12 mouse cellular contexts compared by ENCODE assay signal in genomic region chr4:129580347-129580746, GRCm38 (mm10). TPM values are rescaled to one million over a fixed set of nuclear protein-coding genes. Genes with fewer than 3 reads are reported as not detected.
DNase-seq lines count a peak whose midpoint lies in the region; ATAC-seq and TF ChIP-seq lines count a peak whose summit lies in the region.
"Had no signal": no experiment of that assay in that cellular context is flagged by ENCODE, and none has a peak within 500 bp of the region (broad histone marks: within the 10 kb centered on the region; RNA-seq: fewer than 3 reads in every experiment).

No protein-coding gene starts in this region.

- H3K27me3 ChIP-seq in hindbrain, postnatal 0 days (ENCODE audit: insufficient read depth, low read length), result no peaks in the 10 kb centered on the region
- no peaks in the 10 kb centered on the region for H3K27me3 ChIP-seq in hindbrain, embryonic 14.5 days (ENCODE audit: control insufficient read depth, insufficient read depth, low read length)
- H3K27me3 ChIP-seq in MEL (ENCODE audit: control insufficient read depth in 1 of 2, insufficient read depth in 2 of 2, low read length in 2 of 2), result no peaks in the 10 kb centered on the region
- H3K27me3 ChIP-seq in midbrain, embryonic 14.5 days (ENCODE audit: control insufficient read depth, insufficient read depth, low read length), result no peaks in the 10 kb centered on the region
- no peaks in the 10 kb centered on the region for H3K27me3 ChIP-seq in forebrain, embryonic 11.5 days (ENCODE audit: control insufficient read depth, insufficient read depth, low read length)
- H3K27me3 ChIP-seq: lung, embryonic 15.5 days; Patski had no signal

- ATAC-seq in hindbrain, postnatal 0 days, result no peak
- no peak for ATAC-seq in hindbrain, embryonic 14.5 days (ENCODE audit: low FRiP score)
- no peak for ATAC-seq in midbrain, embryonic 14.5 days (ENCODE audit: low FRiP score, low TSS enrichment)
- ATAC-seq in forebrain, embryonic 11.5 days (replicated peaks; ENCODE audit: low FRiP score), result no peak
- ATAC-seq: Patski had no signal

- no peak for TF ChIP-seq RAD21 in MEL (IDR thresholded peaks at IDR 0.05; ENCODE audit: low read depth, low read length)

- no peak for TF ChIP-seq EP300 in MEL (IDR thresholded peaks at IDR 0.05; ENCODE audit: low read depth in 1 of 2, low read length in 2 of 2)

- 66% methylated on average over 7 of the region's 7 CpGs for WGBS in hindbrain, postnatal 0 days
- WGBS in hindbrain, embryonic 14.5 days, result 76% methylated on average over 7 of the region's 7 CpGs
- 75% methylated on average over 7 of the region's 7 CpGs for WGBS in midbrain, embryonic 14.5 days
- WGBS in forebrain, embryonic 11.5 days, result 75% methylated on average over 7 of the region's 7 CpGs

- no peak overlapping the region; the same call in 1 of the 2 replicates for H3K27ac ChIP-seq in hindbrain, postnatal 0 days
- no peak overlapping the region for H3K27ac ChIP-seq in hindbrain, embryonic 14.5 days
- H3K27ac ChIP-seq in MEL (ENCODE audit: control insufficient read depth, low read depth, low read length), result peak overlapping the region; percentile 54
- no peak overlapping the region for H3K27ac ChIP-seq in midbrain, embryonic 14.5 days (replicated peaks; ENCODE audit: low read depth, low read length)
- no peak overlapping the region for H3K27ac ChIP-seq in forebrain, embryonic 11.5 days (ENCODE audit: low read depth, low read length)
- H3K27ac ChIP-seq: lung, embryonic 15.5 days had no signal

- no peaks in the 10 kb centered on the region for H3K9me3 ChIP-seq in hindbrain, postnatal 0 days (ENCODE audit: low read length)
- H3K9me3 ChIP-seq in hindbrain, embryonic 14.5 days (ENCODE audit: control insufficient read depth, low read length), result no peaks in the 10 kb centered on the region
- H3K9me3 ChIP-seq in MEL (replicated peaks; ENCODE audit: insufficient read depth, low read length), result no peaks in the 10 kb centered on the region
- H3K9me3 ChIP-seq in midbrain, embryonic 14.5 days (ENCODE audit: control insufficient read depth, low read length), result no peaks in the 10 kb centered on the region
- H3K9me3 ChIP-seq in forebrain, embryonic 11.5 days (ENCODE audit: control insufficient read depth, low read length), result no peaks in the 10 kb centered on the region
- H3K9me3 ChIP-seq: lung, embryonic 15.5 days had no signal

- no peak overlapping the region for H3K9ac ChIP-seq in hindbrain, postnatal 0 days (replicated peaks; ENCODE audit: low read length)
- H3K9ac ChIP-seq in hindbrain, embryonic 14.5 days, result no peak overlapping the region
- H3K9ac ChIP-seq in MEL (ENCODE audit: control insufficient read depth, low read depth, low read length, poor library complexity, severe bottlenecking), result peak overlapping the region; percentile 63
- H3K9ac ChIP-seq in midbrain, embryonic 14.5 days (replicated peaks; ENCODE audit: low read length), result no peak overlapping the region
- H3K9ac ChIP-seq in forebrain, embryonic 11.5 days (ENCODE audit: low read length), result no peak overlapping the region
- H3K9ac ChIP-seq: lung, embryonic 15.5 days had no signal

- no peaks in the 10 kb centered on the region; the same call in 1 of the 2 replicates for H3K79me2 ChIP-seq in MEL (ENCODE audit: control insufficient read depth, insufficient read depth, low read length, poor library complexity)

- no peak overlapping the region for H3K4me2 ChIP-seq in hindbrain, postnatal 0 days (ENCODE audit: low read depth, low read length)
- no peak overlapping the region for H3K4me2 ChIP-seq in hindbrain, embryonic 14.5 days (replicated peaks)
- H3K4me2 ChIP-seq in midbrain, embryonic 14.5 days (ENCODE audit: low read length), result no peak overlapping the region
- H3K4me2 ChIP-seq in forebrain, embryonic 11.5 days (ENCODE audit: low read depth, low read length, severe bottlenecking), result no peak overlapping the region
- H3K4me2 ChIP-seq: lung, embryonic 15.5 days had no signal

- no peak for TF ChIP-seq CTCF in hindbrain, postnatal 0 days (IDR thresholded peaks at IDR 0.05; ENCODE audit: low read depth)
- TF ChIP-seq CTCF in MEL (IDR thresholded peaks at IDR 0.05 in 2 of 3, conservative IDR thresholded peaks at IDR 0.05 in 1 of 3; ENCODE audit: control insufficient read depth in 1 of 3, insufficient read depth in 1 of 3, low read depth in 2 of 3, low read length in 3 of 3, poor library complexity in 1 of 3, severe bottlenecking in 1 of 3), result no peak

- H3K4me1 ChIP-seq in hindbrain, postnatal 0 days (ENCODE audit: insufficient read depth, low read length), result no peaks in the 10 kb centered on the region; the same call in 1 of the 2 replicates
- H3K4me1 ChIP-seq in hindbrain, embryonic 14.5 days (replicated peaks; ENCODE audit: control insufficient read depth, insufficient read depth, low read length), result no peaks in the 10 kb centered on the region
- peaks cover 0 to 20% of the 10 kb centered on the region in 2 experiments; a peak in 1 of 4 replicates for H3K4me1 ChIP-seq in MEL (ENCODE audit: control insufficient read depth in 1 of 2, insufficient read depth in 2 of 2, low read length in 2 of 2)
- peaks cover 15% of the 10 kb centered on the region; the same call in 1 of the 2 replicates for H3K4me1 ChIP-seq in midbrain, embryonic 14.5 days (ENCODE audit: control insufficient read depth, insufficient read depth, low read length)
- H3K4me1 ChIP-seq in forebrain, embryonic 11.5 days (replicated peaks; ENCODE audit: control insufficient read depth, insufficient read depth, low read length), result no peaks in the 10 kb centered on the region; the same call in 1 of the 2 replicates

- peak in 1 of 2 experiments; percentile 63; a peak in 1 of 4 replicates for TF ChIP-seq POLR2A in MEL (IDR thresholded peaks at IDR 0.05; ENCODE audit: control insufficient read depth in 1 of 2, insufficient read depth in 1 of 2, low read depth in 1 of 2, low read length in 2 of 2, poor library complexity in 1 of 2)

- H3K36me3 ChIP-seq in hindbrain, postnatal 0 days (ENCODE audit: insufficient read depth, low read length), result no peaks in the 10 kb centered on the region
- H3K36me3 ChIP-seq in hindbrain, embryonic 14.5 days (replicated peaks; ENCODE audit: control insufficient read depth, insufficient read depth), result no peaks in the 10 kb centered on the region
- H3K36me3 ChIP-seq in MEL (ENCODE audit: control insufficient read depth in 1 of 2, insufficient read depth in 2 of 2, low read length in 2 of 2), result peaks cover 0 to 6% of the 10 kb centered on the region in 2 experiments; a peak in 2 of 4 replicates
- no peaks in the 10 kb centered on the region for H3K36me3 ChIP-seq in midbrain, embryonic 14.5 days (ENCODE audit: control insufficient read depth, insufficient read depth, low read length)
- no peaks in the 10 kb centered on the region for H3K36me3 ChIP-seq in forebrain, embryonic 11.5 days (ENCODE audit: control insufficient read depth, insufficient read depth, low read length)
- H3K36me3 ChIP-seq: lung, embryonic 15.5 days had no signal

- no peak overlapping the region for H3K4me3 ChIP-seq in hindbrain, postnatal 0 days (ENCODE audit: low read length)
- H3K4me3 ChIP-seq in hindbrain, embryonic 14.5 days (replicated peaks; ENCODE audit: low read length), result no peak overlapping the region
- H3K4me3 ChIP-seq in MEL (ENCODE audit: control insufficient read depth in 1 of 2, insufficient read depth in 1 of 2, low read depth in 2 of 2, low read length in 2 of 2), result peak overlapping the region; percentile 8 to 23; a peak in 2 of 4 replicates
- H3K4me3 ChIP-seq in midbrain, embryonic 14.5 days (replicated peaks; ENCODE audit: low read depth, low read length), result no peak overlapping the region
- no peak overlapping the region for H3K4me3 ChIP-seq in forebrain, embryonic 11.5 days (ENCODE audit: low read depth, low read length)
- H3K4me3 ChIP-seq: erythroblast, embryonic 14.5 days; lung, embryonic 15.5 days had no signal

- peak; percentile 29 for DNase-seq in hindbrain, postnatal 0 days (ENCODE audit: low spot score)
- DNase-seq in hindbrain, embryonic 14.5 days (ENCODE audit: low spot score), result no peak
- peak; percentile 70 to 74 for DNase-seq in B cell, adult 2 months
- peak; percentile 88 for DNase-seq in MEL (ENCODE audit: low read depth, low spot score)
- DNase-seq in cerebellum, postnatal 36 days, result peak; percentile 38 to 41
- DNase-seq in midbrain, embryonic 14.5 days, result no peak
- no peak for DNase-seq in ovary, adult 18-20 months (ENCODE audit: low spot score)
- no peak for DNase-seq in forebrain, embryonic 11.5 days (ENCODE audit: low spot score)
- DNase-seq: kidney, adult 11 months had no signal

RNA-seq across cellular contexts. Expression of gene Fam167b, which starts 2.0 kb away (rescaled TPM):
- not detected in 2 replicates for total RNA-seq in hindbrain, postnatal 0 days (2014; rRNA removed)
- polyA plus RNA-seq in hindbrain, postnatal 0 days (2015; fragmentation: Nextera tagmentation; extraction: Ambion mirVana), result 0.33 and 0.48 TPM in 2 replicates
- polyA plus RNA-seq in hindbrain, embryonic 14.5 days (2014; fragmentation: Nextera tagmentation; extraction: Ambion mirVana), result 0.39 and 1.0 TPM in 2 replicates
- total RNA-seq in MEL (2012; rRNA removed), result not detected in 2 replicates
- polyA plus RNA-seq in MEL (2012; ENCODE audit: insufficient read depth in 1 of 2, insufficient read length in 2 of 2, low read depth in 1 of 2, low replicate concordance in 2 of 2, missing spikeins in 1 of 2), result not detected
- polyA plus RNA-seq in midbrain, embryonic 14.5 days (2014; fragmentation: Nextera tagmentation; extraction: Ambion mirVana), result 0.24 TPM in 1 of 2 replicates, not detected in the other
- polyA plus RNA-seq in forebrain, embryonic 11.5 days (2014; fragmentation: Nextera tagmentation; extraction: Ambion mirVana), result 0.71 and 1.1 TPM in 2 replicates
- polyA plus RNA-seq: erythroblast, embryonic 14.5 days; Patski had no signal

RNA-seq across cellular contexts. Expression of gene Lck, which starts 6.9 kb away (rescaled TPM):
- 10.1 and 12.5 TPM in 2 replicates for total RNA-seq in hindbrain, postnatal 0 days (2014; rRNA removed)
- 12.2 and 13.0 TPM in 2 replicates for polyA plus RNA-seq in hindbrain, postnatal 0 days (2015; fragmentation: Nextera tagmentation; extraction: Ambion mirVana)
- polyA plus RNA-seq in hindbrain, embryonic 14.5 days (2014; fragmentation: Nextera tagmentation; extraction: Ambion mirVana), result 10.6 and 13.0 TPM in 2 replicates
- 2.7 and 3.6 TPM in 2 replicates for total RNA-seq in MEL (2012; rRNA removed)
- 1 to 10 TPM in 1 of 2 experiments, not detected in 1; 6.9 TPM for polyA plus RNA-seq in MEL (2012; ENCODE audit: insufficient read depth in 1 of 2, insufficient read length in 2 of 2, low read depth in 1 of 2, low replicate concordance in 2 of 2, missing spikeins in 1 of 2)
- 9.0 and 13.6 TPM in 2 replicates for polyA plus RNA-seq in midbrain, embryonic 14.5 days (2014; fragmentation: Nextera tagmentation; extraction: Ambion mirVana)
- 11.5 and 13.8 TPM in 2 replicates for polyA plus RNA-seq in forebrain, embryonic 11.5 days (2014; fragmentation: Nextera tagmentation; extraction: Ambion mirVana)

RNA-seq across cellular contexts. Expression of gene Eif3i, which starts 20.1 kb away (rescaled TPM):
- total RNA-seq in hindbrain, postnatal 0 days (2014; rRNA removed), result 364 and 401 TPM in 2 replicates
- polyA plus RNA-seq in hindbrain, postnatal 0 days (2015; fragmentation: Nextera tagmentation; extraction: Ambion mirVana), result 231 and 233 TPM in 2 replicates
- 226 and 227 TPM in 2 replicates for polyA plus RNA-seq in hindbrain, embryonic 14.5 days (2014; fragmentation: Nextera tagmentation; extraction: Ambion mirVana)
- 766 and 806 TPM in 2 replicates for total RNA-seq in MEL (2012; rRNA removed)
- polyA plus RNA-seq in MEL (2012; ENCODE audit: insufficient read depth in 1 of 2, insufficient read length in 2 of 2, low read depth in 1 of 2, low replicate concordance in 2 of 2, missing spikeins in 1 of 2), result 100 to 1,000 TPM; 396 to 730 TPM
- 232 and 238 TPM in 2 replicates for polyA plus RNA-seq in midbrain, embryonic 14.5 days (2014; fragmentation: Nextera tagmentation; extraction: Ambion mirVana)
- polyA plus RNA-seq in forebrain, embryonic 11.5 days (2014; fragmentation: Nextera tagmentation; extraction: Ambion mirVana), result 251 and 272 TPM in 2 replicates

RNA-seq across cellular contexts. Expression of gene Tmem234, which starts 20.1 kb away (rescaled TPM):
- 150 and 182 TPM in 2 replicates for total RNA-seq in hindbrain, postnatal 0 days (2014; rRNA removed)
- polyA plus RNA-seq in hindbrain, postnatal 0 days (2015; fragmentation: Nextera tagmentation; extraction: Ambion mirVana), result 216 and 221 TPM in 2 replicates
- polyA plus RNA-seq in hindbrain, embryonic 14.5 days (2014; fragmentation: Nextera tagmentation; extraction: Ambion mirVana), result 166 and 188 TPM in 2 replicates
- 140 and 148 TPM in 2 replicates for total RNA-seq in MEL (2012; rRNA removed)
- polyA plus RNA-seq in MEL (2012; ENCODE audit: insufficient read depth in 1 of 2, insufficient read length in 2 of 2, low read depth in 1 of 2, low replicate concordance in 2 of 2, missing spikeins in 1 of 2), result 100 to 1,000 TPM in 1 of 2 experiments, not detected in 1; 220 TPM
- 181 and 186 TPM in 2 replicates for polyA plus RNA-seq in midbrain, embryonic 14.5 days (2014; fragmentation: Nextera tagmentation; extraction: Ambion mirVana)
- 188 and 192 TPM in 2 replicates for polyA plus RNA-seq in forebrain, embryonic 11.5 days (2014; fragmentation: Nextera tagmentation; extraction: Ambion mirVana)

RNA-seq across cellular contexts. Expression of gene Dcdc2b, which starts 33.7 kb away (rescaled TPM):
- not detected in 2 replicates for total RNA-seq in hindbrain, postnatal 0 days (2014; rRNA removed)
- 4.1 TPM in 2 replicates for polyA plus RNA-seq in hindbrain, postnatal 0 days (2015; fragmentation: Nextera tagmentation; extraction: Ambion mirVana)
- polyA plus RNA-seq in hindbrain, embryonic 14.5 days (2014; fragmentation: Nextera tagmentation; extraction: Ambion mirVana), result 2.7 and 5.4 TPM in 2 replicates
- 0.26 TPM in 1 of 2 replicates, not detected in the other for total RNA-seq in MEL (2012; rRNA removed)
- 1 to 10 TPM in 1 of 2 experiments, not detected in 1; 1.3 TPM for polyA plus RNA-seq in MEL (2012; ENCODE audit: insufficient read depth in 1 of 2, insufficient read length in 2 of 2, low read depth in 1 of 2, low replicate concordance in 2 of 2, missing spikeins in 1 of 2)
- 2.9 and 4.4 TPM in 2 replicates for polyA plus RNA-seq in midbrain, embryonic 14.5 days (2014; fragmentation: Nextera tagmentation; extraction: Ambion mirVana)
- 2.5 and 2.6 TPM in 2 replicates for polyA plus RNA-seq in forebrain, embryonic 11.5 days (2014; fragmentation: Nextera tagmentation; extraction: Ambion mirVana)
- polyA plus RNA-seq: erythroblast, embryonic 14.5 days had no signal

Comparison
In these comparisons a context has a peak if more than half of its experiments do, and no peak if none do; other contexts are left out.
1. DNase-seq: peak in hindbrain, postnatal 0 days (single experiment), B cell, adult 2 months (2 of 2), MEL (single experiment) and cerebellum, postnatal 36 days (2 of 2); none in hindbrain, embryonic 14.5 days (single experiment), midbrain, embryonic 14.5 days (single experiment), ovary, adult 18-20 months (single experiment) and forebrain, embryonic 11.5 days (single experiment).
2. H3K4me3 ChIP-seq: peak in MEL (2 of 2); none in hindbrain, postnatal 0 days (single experiment), hindbrain, embryonic 14.5 days (single experiment), midbrain, embryonic 14.5 days (single experiment) and forebrain, embryonic 11.5 days (single experiment).